Mouse (Mus musculus): ENCODE results near the gene Ngdn.

GRCm38 (mm10) chr14:55008417-55008816 lies 6.8 kb upstream of the Ngdn start:
- TF ChIP-seq CTCF (conservative IDR thresholded peaks at IDR 0.05 in 1 of 2, IDR thresholded peaks at IDR 0.05 in 1 of 2; ENCODE audit: low read depth in 2 of 2, low read length in 2 of 2) (no peak), MAX (IDR thresholded peaks at IDR 0.05; ENCODE audit: low read length) (no peak), ZNF384 (IDR thresholded peaks at IDR 0.05; ENCODE audit: low read depth, low read length) (no peak), POLR2A (IDR thresholded peaks at IDR 0.05; ENCODE audit: low read depth, low read length) (no peak), E2F4 (IDR thresholded peaks at IDR 0.05; ENCODE audit: insufficient replicate concordance, low read depth, low read length) (no peak), GABPA (IDR thresholded peaks at IDR 0.05; ENCODE audit: insufficient replicate concordance, low read depth, low read length) (no peak), ZC3H11A (IDR thresholded peaks at IDR 0.05; ENCODE audit: low read depth, low read length) (no peak), ETS1 (conservative IDR thresholded peaks at IDR 0.05; ENCODE audit: low read depth, low read length) (no peak), EP300 (IDR thresholded peaks at IDR 0.05; ENCODE audit: low read length) (no peak), MAFK (IDR thresholded peaks at IDR 0.05; ENCODE audit: insufficient replicate concordance, low read length) (no peak)

Data from CH12.LX (cell line).